Mouse (Mus musculus) thymus, adult 2 months (tissue): ENCODE data around the gene Pgp. TPM values are rescaled to one million over a fixed set of nuclear protein-coding genes. Genes with fewer than 3 reads are reported as not detected.
"Not testable (repeated sequence)": the region's sequence is repeated elsewhere in the genome, so short reads cannot be mapped to it uniquely, and the experiment has no call there.

Experiments used
- DNase-seq: peaks from one replicate; pipeline ENCODE4 v3.0.0; 2021
- H3K27ac ChIP-seq: fragments of 200-500 bp; 2 replicates; pipeline ENCODE4 v1.5.1; 2012; ENCODE audit warnings: low read length, control low read depth; ENCODE audit not compliant: control insufficient read depth, insufficient read depth
- H3K27me3 ChIP-seq: fragments of 200-500 bp; 2 replicates; pipeline ENCODE4 v1.6.1; 2012; ENCODE audit warnings: mild to moderate bottlenecking, low read length, moderate library complexity, mixed read lengths; ENCODE audit not compliant: control insufficient read depth, insufficient read depth
- H3K36me3 ChIP-seq: fragments of 200-500 bp; 2 replicates; pipeline ENCODE4 v1.6.1; 2012; ENCODE audit warnings: mild to moderate bottlenecking, low read length, moderate library complexity; ENCODE audit not compliant: control insufficient read depth, insufficient read depth
- H3K4me1 ChIP-seq: fragments of 200-500 bp; replicated peaks from 2 replicates; pipeline ENCODE4 v1.6.1; 2012; ENCODE audit warnings: low read length; ENCODE audit not compliant: control insufficient read depth, insufficient read depth
- H3K4me3 ChIP-seq: fragments of 200-500 bp; 2 replicates; pipeline ENCODE4 v1.5.1; 2012; ENCODE audit warnings: mild to moderate bottlenecking, low read length, control low read depth, moderate library complexity; ENCODE audit not compliant: control insufficient read depth, insufficient read depth
- CTCF ChIP-seq: fragments of 200-500 bp; IDR thresholded peaks from 2 replicates; pipeline ENCODE4 v1.5.1; 2012; ENCODE audit warnings: mild to moderate bottlenecking, control low read depth, low read length, moderate library complexity, borderline replicate concordance; ENCODE audit not compliant: control insufficient read depth, poor library complexity, insufficient read depth; ENCODE audit errors: extremely low read depth
- POLR2A ChIP-seq: fragments of 200-500 bp; IDR thresholded peaks from 2 replicates; pipeline ENCODE4 v1.6.1; 2012; ENCODE audit warnings: mild to moderate bottlenecking, low read length, control low read depth, moderate library complexity; ENCODE audit not compliant: control insufficient read depth, poor library complexity, insufficient read depth; ENCODE audit errors: extremely low read depth
- WGBS: fragments of 180-500 bp; shearing (Covaris S2); methylation state at CpG from one replicate; pipeline ENCODE4 v1.1.7; 2018; 5-methylcytosine and 5-hydroxymethylcytosine counted together
- polyA plus RNA-seq: library from polyadenylated mRNA; depleted of rRNA; stranded (reverse); fragments of >200 nt; gene quantifications from 2 replicates; pipeline ENCODE4 v1.2.3, GENCODE M21; 2012

Pgp gene
- polyA plus RNA-seq, 1 experiment: 58.8 TPM

DNA sequence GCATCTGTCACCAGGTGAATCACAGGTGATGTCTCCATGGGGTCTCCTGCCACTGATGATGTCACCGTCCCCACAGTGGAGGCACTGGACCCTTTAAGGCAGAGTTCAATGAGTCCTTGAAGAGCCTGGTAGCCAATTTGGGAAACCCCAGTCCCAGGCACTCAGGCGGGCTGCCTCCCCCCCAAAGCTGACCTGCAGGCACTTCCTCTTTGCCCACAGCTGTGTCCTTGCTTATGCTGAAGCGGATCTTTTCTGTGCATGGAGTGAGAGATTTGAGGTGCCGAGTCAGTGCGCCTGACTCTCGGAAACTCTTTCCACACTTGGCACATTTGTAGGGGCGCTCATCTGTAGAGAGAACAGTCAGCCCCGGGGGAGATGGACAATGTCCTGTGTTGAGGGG, 23.6 kb upstream of the Pgp start:
- Histone ChIP-seq H3K27me3 (no peaks in the 10 kb centered on the region), H3K36me3 (peaks cover 66% of the 10 kb centered on the region), H3K4me3 (no peak overlapping the region), H3K27ac (no peak overlapping the region), H3K4me1 (no peaks in the 10 kb centered on the region)
- 93% methylated on average over 8 of the region's 8 CpGs for WGBS
- TF ChIP-seq CTCF: no peak
- no peak for TF ChIP-seq POLR2A
- DNase-seq: no peak

DNA sequence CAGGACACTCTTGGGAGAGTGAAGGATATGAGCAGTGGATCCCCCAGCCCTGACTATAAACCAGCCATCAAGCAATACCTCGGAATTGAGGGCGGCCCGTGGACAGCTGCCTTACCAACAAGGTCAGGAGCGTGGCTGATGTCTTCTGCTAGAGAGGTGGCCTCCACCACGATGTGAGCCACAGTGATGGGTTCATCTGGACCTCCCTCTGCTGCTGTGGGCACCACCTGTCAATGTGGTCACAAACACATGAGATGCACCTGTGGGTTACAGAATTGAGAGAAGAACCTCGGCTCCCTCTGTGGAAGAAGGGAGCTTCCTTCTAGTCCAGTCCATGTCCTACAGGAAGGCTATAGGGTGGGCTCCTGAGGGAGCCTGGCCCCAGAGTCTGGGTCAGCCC, 20.7 kb upstream of the Pgp start:
- no peak overlapping the region for H3K27ac ChIP-seq
- H3K27me3 ChIP-seq: no peaks in the 10 kb centered on the region
- no peak for TF ChIP-seq POLR2A
- no peak for TF ChIP-seq CTCF
- H3K4me3 ChIP-seq: no peak overlapping the region
- peaks cover 2% of the 10 kb centered on the region; the same call in 1 of the 2 replicates for H3K4me1 ChIP-seq
- peaks cover 59% of the 10 kb centered on the region for H3K36me3 ChIP-seq
- no peak for DNase-seq
- WGBS: 64% methylated on average over 6 of the region's 6 CpGs

DNA sequence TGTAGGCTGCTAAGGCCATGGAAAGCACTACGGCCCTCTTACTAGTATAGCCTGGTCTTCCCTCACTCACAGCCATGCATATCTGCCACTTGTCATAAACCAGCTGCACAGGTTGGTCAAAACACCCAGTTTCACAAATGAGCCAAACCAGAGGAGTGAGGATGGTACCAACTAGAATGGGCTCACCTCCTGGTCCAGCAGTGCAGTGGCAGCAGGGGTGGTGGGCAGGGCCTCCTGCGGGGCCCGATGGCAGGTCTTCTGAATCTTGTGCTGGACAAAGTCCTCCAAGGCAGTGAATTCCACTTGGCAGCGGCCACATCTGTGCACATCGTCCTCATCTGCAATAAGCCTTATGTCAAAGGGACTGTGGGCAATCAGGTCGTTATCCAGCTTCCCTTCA, 19.0 kb upstream of the Pgp start:
- no peak for DNase-seq
- H3K27me3 ChIP-seq: no peaks in the 10 kb centered on the region
- WGBS: 97% methylated on average over 6 of the region's 6 CpGs
- no peak overlapping the region for H3K4me3 ChIP-seq
- peaks cover 2% of the 10 kb centered on the region; the same call in 1 of the 2 replicates for H3K4me1 ChIP-seq
- peaks cover 42% of the 10 kb centered on the region for H3K36me3 ChIP-seq
- no peak overlapping the region for H3K27ac ChIP-seq
- TF ChIP-seq POLR2A: no peak
- TF ChIP-seq CTCF: no peak

DNA sequence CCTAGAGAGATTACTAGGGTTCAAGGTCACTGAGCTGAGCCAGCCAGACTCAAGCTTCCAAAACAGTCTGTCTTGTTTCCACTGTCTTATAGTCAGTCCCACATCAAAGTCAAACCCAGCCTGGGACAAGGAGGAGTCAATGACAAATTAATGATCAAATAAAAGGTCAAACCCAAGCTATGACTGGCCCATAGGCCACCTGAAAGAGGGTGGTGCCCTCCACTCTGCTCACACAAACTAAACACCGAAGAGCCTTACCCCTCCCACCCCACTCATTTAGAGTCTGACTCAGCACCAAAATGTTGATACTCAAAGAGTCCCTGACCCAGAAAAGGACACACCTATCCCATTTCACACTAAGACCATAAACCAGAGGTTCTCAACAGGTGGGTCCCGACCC, 16.8 kb upstream of the Pgp start:
- DNase-seq: no peak
- Histone ChIP-seq H3K36me3 (peaks cover 20% of the 10 kb centered on the region), H3K4me1 (peaks cover 2% of the 10 kb centered on the region; the same call in 1 of the 2 replicates), H3K4me3 (no peak overlapping the region), H3K27me3 (no peaks in the 10 kb centered on the region), H3K27ac (no peak overlapping the region)
- 79% methylated on average over 2 of the region's 2 CpGs for WGBS
- TF ChIP-seq POLR2A: no peak

DNA sequence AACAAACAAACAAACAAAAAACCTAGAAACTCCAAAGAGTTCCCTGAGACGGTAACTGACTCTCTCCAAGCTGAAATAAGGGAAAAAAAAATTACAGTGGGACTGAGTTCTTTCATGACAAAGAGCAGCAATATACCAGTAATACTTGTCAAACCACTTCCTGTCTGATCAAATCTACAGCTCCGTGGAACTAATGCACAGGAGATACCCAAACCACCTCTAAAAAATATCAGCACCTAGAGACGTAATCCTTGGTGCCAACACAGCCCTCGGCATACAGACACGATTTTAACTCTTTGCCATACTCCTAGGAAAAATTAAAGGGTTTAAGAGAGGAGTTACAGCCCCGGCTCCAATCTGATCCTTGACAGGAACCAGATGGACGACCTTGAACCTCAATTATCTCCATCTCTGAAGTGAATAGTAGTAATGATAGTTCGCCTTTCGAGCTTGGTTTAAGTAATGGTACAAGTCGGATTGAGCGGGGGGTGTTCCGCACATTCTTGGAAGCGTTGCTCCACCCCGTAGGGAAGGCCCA, 15.9 kb upstream of the Pgp start:
- peak overlapping the region; percentile 61 for H3K27ac ChIP-seq
- WGBS: under 1% methylated on average over 14 of the region's 14 CpGs
- H3K36me3 ChIP-seq: peaks cover 11% of the 10 kb centered on the region
- DNase-seq: no peak
- no peak for TF ChIP-seq CTCF
- TF ChIP-seq POLR2A: no peak
- H3K4me1 ChIP-seq: peaks cover 2% of the 10 kb centered on the region; the same call in 1 of the 2 replicates
- H3K4me3 ChIP-seq: peak overlapping the region; percentile 73
- no peaks in the 10 kb centered on the region for H3K27me3 ChIP-seq

DNA sequence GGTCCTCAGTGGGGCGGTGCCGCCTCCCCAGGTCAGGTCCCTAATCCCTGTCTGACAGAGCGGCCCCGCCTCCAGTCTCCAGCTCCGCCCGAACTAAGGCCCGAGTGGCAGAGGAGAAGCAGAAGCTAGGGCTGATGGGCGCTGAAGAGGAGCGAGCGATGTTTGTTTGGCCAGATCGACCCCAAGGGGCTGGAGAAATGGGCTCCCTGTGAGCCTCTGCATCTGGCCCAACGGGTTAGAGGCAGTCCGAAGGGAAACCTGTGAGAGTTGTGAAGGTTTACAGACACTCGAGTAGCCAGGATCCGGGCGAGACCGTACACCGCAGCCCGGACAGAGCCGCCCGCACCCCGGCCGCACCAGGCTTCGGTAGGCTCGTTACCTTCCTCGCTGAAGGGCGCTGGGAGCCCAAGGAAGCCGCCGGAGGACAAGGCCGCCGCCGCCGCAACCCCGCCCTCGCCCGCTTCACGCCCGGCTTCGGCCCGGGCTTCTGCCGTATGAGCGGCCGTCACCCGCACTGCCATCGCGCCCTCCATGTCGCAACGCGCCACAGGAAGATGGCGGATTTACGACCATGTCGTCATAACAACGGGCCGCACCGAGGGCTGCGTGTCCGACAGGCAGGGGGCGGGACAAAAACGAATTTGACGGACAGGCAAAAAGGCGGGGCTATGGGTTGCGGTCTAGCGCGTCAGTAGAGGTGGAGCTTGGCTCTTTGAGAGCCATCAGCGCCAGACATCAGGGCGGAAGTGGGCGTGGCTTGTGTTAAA, 15.3 kb upstream of the Pgp start:
- no peaks in the 10 kb centered on the region for H3K27me3 ChIP-seq
- under 1% methylated on average over 67 of the region's 67 CpGs for WGBS
- peaks cover 2% of the 10 kb centered on the region; the same call in 1 of the 2 replicates for H3K4me1 ChIP-seq
- peaks cover 5% of the 10 kb centered on the region for H3K36me3 ChIP-seq
- TF ChIP-seq CTCF (peak; percentile 56; the same call in 1 of the 2 replicates), POLR2A (peak; percentile 87)
- peak; percentile 100 for DNase-seq
- H3K4me3 ChIP-seq: peak overlapping the region; percentile 73
- H3K27ac ChIP-seq: peak overlapping the region; percentile 61

DNA sequence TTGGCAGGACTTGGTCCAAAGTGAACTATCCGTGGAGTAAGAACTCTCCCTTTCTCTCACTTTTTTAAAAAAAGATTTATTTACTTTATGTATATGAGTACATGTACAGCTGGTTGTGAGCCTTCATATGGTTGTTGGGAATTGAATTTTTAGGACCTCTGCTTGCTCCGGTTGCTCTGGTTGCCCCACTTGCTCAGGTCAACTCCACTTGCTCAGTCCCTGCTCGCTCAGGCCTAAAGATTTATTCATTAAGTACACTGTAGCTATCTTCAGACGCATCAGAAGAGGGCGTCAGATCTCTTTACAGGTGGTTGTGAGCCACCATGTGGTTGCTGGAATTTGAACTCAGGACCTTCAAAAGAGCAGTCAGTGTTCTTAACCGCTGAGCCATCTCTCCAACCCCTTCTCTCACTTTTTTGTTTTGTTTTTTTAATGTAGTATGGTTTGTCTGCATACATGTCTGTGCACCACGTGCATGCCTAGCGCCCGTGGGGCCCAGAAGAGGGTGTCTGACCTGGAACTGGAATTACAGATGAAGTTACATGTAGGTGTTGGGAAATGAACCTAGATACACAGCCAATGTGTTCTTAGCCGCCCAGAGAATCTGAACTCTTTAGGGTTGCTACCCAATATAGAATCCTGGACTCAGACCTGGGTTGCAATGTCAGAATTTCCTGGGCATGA, 14.5 kb upstream of the Pgp start:
- not testable (repeated sequence) for H3K36me3 ChIP-seq, H3K27me3 ChIP-seq, H3K4me3 ChIP-seq, H3K4me1 ChIP-seq, DNase-seq, H3K27ac ChIP-seq
- WGBS: 50% methylated on average over 10 of the region's 10 CpGs
